Mouse (Mus musculus) C2C12 (cell line): ENCODE measurements around the gene Slc16a10.

ENCODE experiments used
- CEBPB ChIP-seq: IDR thresholded peaks from one replicate; pipeline ENCODE4 v1.6.1; 2011; ENCODE audit warnings: low read depth, mild to moderate bottlenecking, control low read depth, moderate library complexity
- CTCF ChIP-seq: IDR thresholded peaks from one replicate; pipeline ENCODE4 v1.5.1; 2011; ENCODE audit not compliant: control insufficient read depth, insufficient read depth, insufficient read length
- MAX ChIP-seq: IDR thresholded peaks from one replicate; pipeline ENCODE4 v1.6.1; 2011; ENCODE audit warnings: mild to moderate bottlenecking, control low read depth
- MYOD1 ChIP-seq: IDR thresholded peaks from one replicate; pipeline ENCODE4 v1.6.1; 2011; ENCODE audit warnings: low read depth; ENCODE audit not compliant: control insufficient read depth, insufficient read length
- MYOG ChIP-seq: IDR thresholded peaks from one replicate; pipeline ENCODE4 v1.6.1; 2011; ENCODE audit not compliant: control insufficient read depth, insufficient read length; ENCODE audit errors: extremely low read depth
- USF1 ChIP-seq: IDR thresholded peaks from one replicate; pipeline ENCODE4 v1.6.1; 2011; ENCODE audit warnings: low read depth, mild to moderate bottlenecking, control low read depth, moderate library complexity

GRCm38 (mm10) chr10:40188831-40189230 is 46.8 kb upstream of the Slc16a10 start:
- no peak for TF ChIP-seq CEBPB
- no peak for TF ChIP-seq CTCF
- no peak for TF ChIP-seq MYOG
- no peak for TF ChIP-seq MYOD1
- no peak for TF ChIP-seq USF1
- no peak for TF ChIP-seq MAX
